Mouse (Mus musculus): ENCODE data around the gene Mpst. TPM values are rescaled to one million over a fixed set of nuclear protein-coding genes. Genes with fewer than 3 reads are reported as not detected.
A peak's percentile ranks its signal among the peaks of the same experiment; 100 is the strongest.

Mpst gene
- polyA plus RNA-seq, 1 experiment from 2014 or later, result 1.6 TPM

- ATAC-seq (ENCODE audit: low FRiP score, low read depth), result no peak
- Histone ChIP-seq H3K9ac (no peak overlapping the region), H3K4me2 (replicated peaks) (no peak overlapping the region), H3K36me3 (no peaks in the 10 kb centered on the region), H3K27ac (no peak overlapping the region), H3K9me3 (no peaks in the 10 kb centered on the region), H3K27me3 (peaks cover 8% of the 10 kb centered on the region), H3K4me1 (peaks cover 11% of the 10 kb centered on the region), H3K4me3 (no peak overlapping the region)
- 92% methylated on average over 19 of the region's 19 CpGs for WGBS
These were observed 36.0 kb downstream of the Mpst start for GRCm38 (mm10) chr15:78442231-78442630.

GRCm38 (mm10) chr15:78443857-78444256 lies 37.6 kb downstream of the Mpst start:
- 0 out of 2 replicates have a peak, but pooled peaks cover 4% of the 10 kb centered on the region for H3K4me1 ChIP-seq
- H3K27me3 ChIP-seq, result no peaks in the 10 kb centered on the region
- H3K36me3 ChIP-seq, result no peaks in the 10 kb centered on the region
- H3K9me3 ChIP-seq, result no peaks in the 10 kb centered on the region
- H3K9ac ChIP-seq, result peak overlapping the region; percentile 8; the same call in 1 of the 2 replicates
- no peak overlapping the region for H3K27ac ChIP-seq
- 51% methylated on average over 6 of the region's 6 CpGs for WGBS
- H3K4me3 ChIP-seq, result no peak overlapping the region
- no peak for ATAC-seq (ENCODE audit: low FRiP score, low read depth)
- H3K4me2 ChIP-seq (replicated peaks), result no peak overlapping the region

- 48% methylated on average over 7 of the region's 7 CpGs for WGBS
- Histone ChIP-seq H3K4me2 (replicated peaks) (no peak overlapping the region), H3K4me3 (no peak overlapping the region), H3K36me3 (no peaks in the 10 kb centered on the region), H3K27ac (no peak overlapping the region), H3K27me3 (no peaks in the 10 kb centered on the region), H3K9me3 (no peaks in the 10 kb centered on the region), H3K4me1 (peaks cover 11% of the 10 kb centered on the region; the same call in 1 of the 2 replicates), H3K9ac (no peak overlapping the region)
- ATAC-seq (ENCODE audit: low FRiP score, low read depth), result no peak
These were observed 40.9 kb downstream of the Mpst start for GRCm38 (mm10) chr15:78447121-78447520.

- peak overlapping the region; percentile 79; the same call in 1 of the 2 replicates for H3K27ac ChIP-seq
- H3K4me1 ChIP-seq, result peaks cover 11% of the 10 kb centered on the region; the same call in 1 of the 2 replicates
- peak overlapping the region; percentile 58 for H3K9ac ChIP-seq
- H3K4me2 ChIP-seq (replicated peaks), result peak overlapping the region; percentile 71
- 1% methylated on average over 22 of the region's 22 CpGs for WGBS
- H3K36me3 ChIP-seq, result no peaks in the 10 kb centered on the region
- H3K27me3 ChIP-seq, result no peaks in the 10 kb centered on the region
- H3K4me3 ChIP-seq, result peak overlapping the region; percentile 40
- ATAC-seq (ENCODE audit: low FRiP score, low read depth), result peak; percentile 67; the same call in 1 of the 2 replicates
- H3K9me3 ChIP-seq, result no peaks in the 10 kb centered on the region
These were observed 41.7 kb downstream of the Mpst start for GRCm38 (mm10) chr15:78447746-78448535.

- H3K27me3 ChIP-seq, result no peaks in the 10 kb centered on the region
- H3K4me1 ChIP-seq, result peaks cover 11% of the 10 kb centered on the region; the same call in 1 of the 2 replicates
- no peak overlapping the region for H3K4me2 ChIP-seq (replicated peaks)
- no peaks in the 10 kb centered on the region for H3K9me3 ChIP-seq
- no peak for ATAC-seq (ENCODE audit: low FRiP score, low read depth)
- H3K4me3 ChIP-seq, result no peak overlapping the region
- no peaks in the 10 kb centered on the region for H3K36me3 ChIP-seq
- WGBS, result 69% methylated on average over 6 of the region's 6 CpGs
- no peak overlapping the region for H3K9ac ChIP-seq
- H3K27ac ChIP-seq, result peak overlapping the region; percentile 48; the same call in 1 of the 2 replicates
These were observed 42.9 kb downstream of the Mpst start for GRCm38 (mm10) chr15:78449131-78449530.

- no peak overlapping the region for H3K9ac ChIP-seq
- no peaks in the 10 kb centered on the region for H3K9me3 ChIP-seq
- WGBS, result 29% methylated on average over 7 of the region's 7 CpGs
- peaks cover 11% of the 10 kb centered on the region; the same call in 1 of the 2 replicates for H3K4me1 ChIP-seq
- H3K36me3 ChIP-seq, result no peaks in the 10 kb centered on the region
- no peaks in the 10 kb centered on the region for H3K27me3 ChIP-seq
- H3K4me2 ChIP-seq (replicated peaks), result no peak overlapping the region
- ATAC-seq (ENCODE audit: low FRiP score, low read depth), result no peak
- H3K4me3 ChIP-seq, result no peak overlapping the region
- H3K27ac ChIP-seq, result no peak overlapping the region
These were observed 43.6 kb downstream of the Mpst start for GRCm38 (mm10) chr15:78449694-78450418.

- Histone ChIP-seq H3K27ac (no peak overlapping the region), H3K4me1 (peaks cover 12% of the 10 kb centered on the region; the same call in 1 of the 2 replicates), H3K27me3 (no peaks in the 10 kb centered on the region), H3K9ac (no peak overlapping the region), H3K4me2 (replicated peaks) (no peak overlapping the region), H3K4me3 (no peak overlapping the region), H3K36me3 (no peaks in the 10 kb centered on the region), H3K9me3 (no peaks in the 10 kb centered on the region)
- ATAC-seq (ENCODE audit: low FRiP score, low read depth), result no peak
- 82% methylated on average over 6 of the region's 6 CpGs for WGBS
These were observed 44.2 kb downstream of the Mpst start for GRCm38 (mm10) chr15:78450419-78450768.

- no peaks in the 10 kb centered on the region for H3K9me3 ChIP-seq
- no peaks in the 10 kb centered on the region for H3K36me3 ChIP-seq
- H3K9ac ChIP-seq, result no peak overlapping the region
- no peak for ATAC-seq (ENCODE audit: low FRiP score, low read depth)
- H3K4me3 ChIP-seq, result no peak overlapping the region
- no peak overlapping the region for H3K27ac ChIP-seq
- 80% methylated on average over 2 of the region's 2 CpGs for WGBS
- no peak overlapping the region for H3K4me2 ChIP-seq (replicated peaks)
- H3K4me1 ChIP-seq, result peaks cover 20% of the 10 kb centered on the region
- H3K27me3 ChIP-seq, result no peaks in the 10 kb centered on the region
These were observed 45.0 kb downstream of the Mpst start for GRCm38 (mm10) chr15:78451201-78451600.

- H3K4me1 ChIP-seq, result peaks cover 17% of the 10 kb centered on the region
- WGBS, result 76% methylated on average over 3 of the region's 3 CpGs
These were observed 46.7 kb downstream of the Mpst start for GRCm38 (mm10) chr15:78452929-78453328.

GRCm38 (mm10) chr15:78455168-78455567 lies 49.0 kb downstream of the Mpst start:
- Histone ChIP-seq H3K9ac (no peak overlapping the region), H3K4me3 (no peak overlapping the region), H3K4me2 (replicated peaks) (no peak overlapping the region), H3K27ac (no peak overlapping the region), H3K9me3 (no peaks in the 10 kb centered on the region), H3K4me1 (peaks cover 12% of the 10 kb centered on the region), H3K36me3 (no peaks in the 10 kb centered on the region), H3K27me3 (no peaks in the 10 kb centered on the region)
- 76% methylated on average over 4 of the region's 4 CpGs for WGBS
- ATAC-seq (ENCODE audit: low FRiP score, low read depth), result no peak

More at GRCm38 (mm10) chr15:78452929-78453328, 46.7 kb downstream of the Mpst start:
- Histone ChIP-seq H3K27ac (no peak overlapping the region), H3K36me3 (no peaks in the 10 kb centered on the region), H3K4me2 (replicated peaks) (no peak overlapping the region), H3K9ac (no peak overlapping the region), H3K27me3 (no peaks in the 10 kb centered on the region), H3K4me3 (no peak overlapping the region), H3K9me3 (no peaks in the 10 kb centered on the region)
- ATAC-seq (ENCODE audit: low FRiP score, low read depth), result no peak

GRCm38 (mm10) chr15:78456051-78456450 lies 49.8 kb downstream of the Mpst start:
- no peak for ATAC-seq (ENCODE audit: low FRiP score, low read depth)
- H3K4me2 ChIP-seq (replicated peaks), result no peak overlapping the region
- H3K27ac ChIP-seq, result no peak overlapping the region
- peaks cover 12% of the 10 kb centered on the region for H3K4me1 ChIP-seq
- H3K27me3 ChIP-seq, result no peaks in the 10 kb centered on the region
- H3K9ac ChIP-seq, result no peak overlapping the region
- no peak overlapping the region for H3K4me3 ChIP-seq
- WGBS, result 28% methylated on average over 7 of the region's 7 CpGs
- no peaks in the 10 kb centered on the region for H3K36me3 ChIP-seq
- H3K9me3 ChIP-seq, result no peaks in the 10 kb centered on the region

- Histone ChIP-seq H3K27ac (no peak overlapping the region), H3K27me3 (no peaks in the 10 kb centered on the region), H3K4me3 (no peak overlapping the region), H3K9ac (no peak overlapping the region), H3K4me1 (peaks cover 10% of the 10 kb centered on the region), H3K9me3 (no peaks in the 10 kb centered on the region), H3K36me3 (no peaks in the 10 kb centered on the region), H3K4me2 (replicated peaks) (no peak overlapping the region)
- ATAC-seq (ENCODE audit: low FRiP score, low read depth), result no peak
- 76% methylated on average over 10 of the region's 10 CpGs for WGBS
These were observed 51.0 kb downstream of the Mpst start for GRCm38 (mm10) chr15:78457193-78457592.

Data from limb, embryonic 13.5 days (tissue).